Mouse (Mus musculus): ENCODE measurements at regions not wholly inside any gene's neighbourhood (a gene's known extent, or its start where the extent isn't known, plus 50 kb on each side); places are given as distances from the start of the nearest gene placed in this dataset.

DNA sequence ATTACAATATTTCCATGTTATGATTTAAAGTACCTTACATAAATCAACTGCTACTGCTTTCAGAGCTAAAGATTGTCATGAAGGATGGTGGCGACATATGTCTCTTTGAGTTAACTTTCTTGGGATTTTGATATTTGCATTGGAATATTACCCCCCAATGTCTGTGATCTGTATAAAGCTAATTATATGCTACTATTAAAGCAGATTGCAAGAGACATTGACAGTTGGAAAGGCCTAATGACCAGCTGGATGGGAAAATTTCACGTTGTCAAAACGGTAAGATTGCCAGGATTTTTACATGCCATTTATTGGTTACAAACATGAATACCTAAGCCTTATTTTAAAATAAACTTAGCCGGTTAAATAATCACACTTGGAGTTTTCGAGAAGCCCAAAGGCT, 969.1 kb upstream of the Diaph2 start:
- Histone ChIP-seq H3K27ac (no peak overlapping the region), H3K4me3 (no peak overlapping the region)
- no peak for DNase-seq (ENCODE audit: low spot score in 2 of 2)
- TF ChIP-seq CTCF (conservative IDR thresholded peaks at IDR 0.05) = no peak

- Histone ChIP-seq H3K27ac (no peak overlapping the region), H3K4me3 (no peak overlapping the region)
- DNase-seq (ENCODE audit: low spot score in 2 of 2) = peak in 1 of 2 experiments; percentile 3
- TF ChIP-seq CTCF (conservative IDR thresholded peaks at IDR 0.05) = no peak
Measured at GRCm38 (mm10) chrX:128784543-128784942, 965.0 kb upstream of the Diaph2 start.
